Mouse (Mus musculus) cerebellum, adult 2 months (tissue): ENCODE results near the gene Gm38394.

Source experiments
- CTCF ChIP-seq: fragments of 200-500 bp; IDR thresholded peaks from 2 replicates; pipeline ENCODE4 v1.5.1; 2011; ENCODE audit warnings: low read depth, mild to moderate bottlenecking, control low read depth, low read length, moderate library complexity, borderline replicate concordance; ENCODE audit not compliant: insufficient read depth
- POLR2A ChIP-seq: fragments of 200-500 bp; IDR thresholded peaks from 2 replicates; pipeline ENCODE4 v1.6.1; 2011; ENCODE audit warnings: low read length, control low read depth, borderline replicate concordance; ENCODE audit not compliant: insufficient read depth

- TF ChIP-seq POLR2A (no peak), CTCF (no peak)
These were observed 10.1 kb upstream of the Gm38394 start for GRCm38 (mm10) chr1:133671266-133671665.
